ENCODE assay signal across 14 mouse cellular contexts in the genomic region with DNA sequence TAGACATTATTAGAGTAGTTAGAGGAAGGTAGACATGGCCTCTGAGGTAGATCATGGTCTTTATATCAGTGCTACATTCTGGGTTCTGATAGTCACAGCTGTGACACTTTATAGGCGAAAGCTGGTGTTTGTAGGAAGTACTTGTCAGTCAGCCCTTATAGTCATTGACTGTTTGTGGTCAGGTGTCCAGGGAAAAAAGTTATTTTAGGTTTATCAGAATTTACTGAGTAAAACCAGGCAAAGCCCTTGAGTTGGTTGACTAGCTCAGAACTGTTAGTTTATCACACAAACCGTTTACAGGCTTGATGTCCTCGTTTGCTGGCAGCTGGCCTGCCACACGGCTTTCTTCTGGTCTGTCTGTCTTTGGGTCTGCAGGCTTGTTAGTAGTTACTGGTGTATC.
"Had no signal": no experiment of that assay in that cellular context is flagged by ENCODE, and none has a peak within 500 bp of the region (broad histone marks: within the 10 kb centered on the region; RNA-seq: fewer than 3 reads in every experiment).

No protein-coding gene starts in this region.

- H3K4me2 ChIP-seq: limb, embryonic 15.5 days; liver, embryonic 15.5 days; lung, embryonic 14.5 days; midbrain, embryonic 13.5 days; stomach, embryonic 15.5 days had no signal

- H3K9ac ChIP-seq: limb, embryonic 15.5 days; liver, embryonic 15.5 days; lung, embryonic 14.5 days; midbrain, embryonic 13.5 days; stomach, embryonic 15.5 days had no signal

- H3K9me3 ChIP-seq: limb, embryonic 15.5 days; liver, embryonic 15.5 days; midbrain, embryonic 13.5 days; stomach, embryonic 15.5 days had no signal

- DNase-seq: kidney, adult 11 months; kidney, adult 9 months; kidney, postnatal 10 days; kidney, postnatal 4 days; lung, embryonic 14.5 days; lung, postnatal 10 days; right cerebral cortex, postnatal 14 days; thymus, adult 2 months; thymus, postnatal 25 days had no signal

- H3K4me1 ChIP-seq: stomach, embryonic 15.5 days had no signal

- ATAC-seq: midbrain, embryonic 13.5 days had no signal

- H3K4me3 ChIP-seq: limb, embryonic 15.5 days; liver, embryonic 15.5 days; midbrain, embryonic 13.5 days; stomach, embryonic 15.5 days had no signal

- H3K27ac ChIP-seq: limb, embryonic 15.5 days; liver, embryonic 15.5 days; macrophage; midbrain, embryonic 13.5 days; stomach, embryonic 15.5 days had no signal

- H3K27me3 ChIP-seq: limb, embryonic 15.5 days; liver, embryonic 15.5 days; midbrain, embryonic 13.5 days; stomach, embryonic 15.5 days had no signal

- H3K36me3 ChIP-seq: limb, embryonic 15.5 days; liver, embryonic 15.5 days; midbrain, embryonic 13.5 days; stomach, embryonic 15.5 days had no signal
